Mouse (Mus musculus) midbrain, embryonic 14.5 days (tissue): ENCODE measurements around the gene Rab30. TPM values are rescaled to one million over a fixed set of nuclear protein-coding genes. Genes with fewer than 3 reads are reported as not detected.
"Not testable (repeated sequence)": the region's sequence is repeated elsewhere in the genome, so short reads cannot be mapped to it uniquely, and the experiment has no call there.

Source experiments
- ATAC-seq: fragments of 200-750 bp; cut with Nextera tagmentation; 2 replicates; pipeline ENCODE4 v1.8.0; 2017; ENCODE audit warnings: moderate number of reproducible peaks, moderate library complexity; ENCODE audit not compliant: low FRiP score, low TSS enrichment
- DNase-seq: peaks from one replicate; pipeline ENCODE4 v3.0.0-alpha.2; 2015
- H3K27ac ChIP-seq: fragments of 300-500 bp; sonication (generic); replicated peaks from 2 replicates; pipeline ENCODE4 v1.5.1; 2014; ENCODE audit warnings: mild to moderate bottlenecking, low read depth, low read length, moderate library complexity
- H3K27me3 ChIP-seq: fragments of 300-500 bp; sonication (generic); 2 replicates; pipeline ENCODE4 v1.6.1; 2014; ENCODE audit warnings: low read length, control low read depth, mixed read lengths; ENCODE audit not compliant: control insufficient read depth, insufficient read depth
- H3K36me3 ChIP-seq: fragments of 300-500 bp; sonication (generic); 2 replicates; pipeline ENCODE4 v1.6.1; 2014; ENCODE audit warnings: low read length, control low read depth; ENCODE audit not compliant: control insufficient read depth, insufficient read depth
- H3K4me1 ChIP-seq: fragments of 300-500 bp; sonication (generic); 2 replicates; pipeline ENCODE4 v1.6.1; 2014; ENCODE audit warnings: mild to moderate bottlenecking, antibody characterized with exemption, low read length, control low read depth; ENCODE audit not compliant: control insufficient read depth, insufficient read depth
- H3K4me2 ChIP-seq: fragments of 300-500 bp; sonication (generic); 2 replicates; pipeline ENCODE4 v1.6.1; 2014; ENCODE audit warnings: mild to moderate bottlenecking, low read length, moderate library complexity
- H3K4me3 ChIP-seq: fragments of 300-500 bp; sonication (generic); replicated peaks from 2 replicates; pipeline ENCODE4 v1.5.1; 2014; ENCODE audit warnings: low read depth, low read length
- H3K9ac ChIP-seq: fragments of 300-500 bp; sonication (generic); replicated peaks from 2 replicates; pipeline ENCODE4 v1.6.1; 2014; ENCODE audit warnings: mild to moderate bottlenecking, low read length, moderate library complexity
- H3K9me3 ChIP-seq: fragments of 300-500 bp; sonication (generic); 2 replicates; pipeline ENCODE4 v1.6.1; 2016; ENCODE audit warnings: low read length, control low read depth, mixed read lengths; ENCODE audit not compliant: control insufficient read depth
- WGBS: fragments of 180-500 bp; shearing (Covaris S2); extraction: QIAGEN DNeasy Blood & Tissue Kit; methylation state at CpG from one replicate; pipeline ENCODE4 v1.1.7; 2014; 5-methylcytosine and 5-hydroxymethylcytosine counted together
- polyA plus RNA-seq: library from polyadenylated mRNA; unstranded; fragments of >200 nt; fragmentation: Nextera tagmentation; extraction: Ambion mirVana; gene quantifications from 2 replicates; pipeline ENCODE4 v1.2.1, GENCODE M21; 2014

Rab30 gene
- polyA plus RNA-seq, 1 experiment from 2014 or later = 28.1 TPM

- 81% methylated on average over 3 of the region's 3 CpGs for WGBS
Observed at GRCm38 (mm10) chr7:92720156-92720905, 21.1 kb upstream of the Rab30 start.

GRCm38 (mm10) chr7:92723750-92724149 lies 17.7 kb upstream of the Rab30 start:
- Histone ChIP-seq H3K4me3 (no peak overlapping the region), H3K4me1 (no peaks in the 10 kb centered on the region), H3K9ac (no peak overlapping the region), H3K36me3 (no peaks in the 10 kb centered on the region), H3K27ac (no peak overlapping the region), H3K27me3 (no peaks in the 10 kb centered on the region), H3K9me3 (no peaks in the 10 kb centered on the region), H3K4me2 (no peak overlapping the region)
- WGBS = 26% methylated on average over 3 of the region's 3 CpGs
- DNase-seq (no peak), ATAC-seq (no peak)

More at GRCm38 (mm10) chr7:92720156-92720905, 21.1 kb upstream of the Rab30 start:
- Histone ChIP-seq H3K36me3 (no peaks in the 10 kb centered on the region), H3K27me3 (no peaks in the 10 kb centered on the region), H3K9me3 (no peaks in the 10 kb centered on the region), H3K4me2 (no peak overlapping the region), H3K4me1 (no peaks in the 10 kb centered on the region), H3K27ac (no peak overlapping the region), H3K9ac (no peak overlapping the region), H3K4me3 (no peak overlapping the region)
- no peak for DNase-seq
- ATAC-seq = no peak

- no peak overlapping the region for H3K4me2 ChIP-seq
- H3K36me3 ChIP-seq = no peaks in the 10 kb centered on the region
- no peak overlapping the region for H3K4me3 ChIP-seq
- no peaks in the 10 kb centered on the region for H3K4me1 ChIP-seq
- no peak for DNase-seq
- H3K9ac ChIP-seq = no peak overlapping the region
- no peak for ATAC-seq
- no peaks in the 10 kb centered on the region for H3K9me3 ChIP-seq
- no peaks in the 10 kb centered on the region for H3K27me3 ChIP-seq
- WGBS = 81% methylated on average over 4 of the region's 4 CpGs
- H3K27ac ChIP-seq = no peak overlapping the region
Observed at GRCm38 (mm10) chr7:92724261-92724660, 17.1 kb upstream of the Rab30 start.

- 85% methylated on average over 3 of the region's 3 CpGs for WGBS
- H3K9me3 ChIP-seq, H3K27ac ChIP-seq, H3K27me3 ChIP-seq, H3K9ac ChIP-seq, H3K4me1 ChIP-seq, H3K4me3 ChIP-seq, ATAC-seq, H3K4me2 ChIP-seq: not testable (repeated sequence)
- DNase-seq = peak; percentile 31
- H3K36me3 ChIP-seq = peaks cover 11% of the 10 kb centered on the region; the same call in 1 of the 2 replicates
Observed at GRCm38 (mm10) chr7:92729583-92729982, 11.8 kb upstream of the Rab30 start.

GRCm38 (mm10) chr7:92730465-92730864 lies 10.9 kb upstream of the Rab30 start:
- Histone ChIP-seq H3K27me3 (no peaks in the 10 kb centered on the region), H3K4me1 (no peaks in the 10 kb centered on the region), H3K4me3 (no peak overlapping the region), H3K9me3 (no peaks in the 10 kb centered on the region), H3K27ac (no peak overlapping the region), H3K9ac (no peak overlapping the region), H3K4me2 (no peak overlapping the region), H3K36me3 (peaks cover 12% of the 10 kb centered on the region; the same call in 1 of the 2 replicates)
- 86% methylated on average over 4 of the region's 4 CpGs for WGBS
- DNase-seq (no peak), ATAC-seq (no peak)

GRCm38 (mm10) chr7:92730959-92731358 lies 10.4 kb upstream of the Rab30 start:
- ATAC-seq = no peak
- Histone ChIP-seq H3K4me3 (no peak overlapping the region), H3K9ac (no peak overlapping the region), H3K36me3 (peaks cover 17% of the 10 kb centered on the region; the same call in 1 of the 2 replicates), H3K4me1 (no peaks in the 10 kb centered on the region), H3K9me3 (no peaks in the 10 kb centered on the region), H3K27me3 (no peaks in the 10 kb centered on the region), H3K27ac (no peak overlapping the region), H3K4me2 (no peak overlapping the region)
- 77% methylated on average over 3 of the region's 3 CpGs for WGBS
- no peak for DNase-seq

GRCm38 (mm10) chr7:92732136-92732535 lies 9.3 kb upstream of the Rab30 start:
- H3K36me3 ChIP-seq = peaks cover 23% of the 10 kb centered on the region
- H3K27ac ChIP-seq = no peak overlapping the region
- H3K9ac ChIP-seq = no peak overlapping the region
- H3K4me2 ChIP-seq = no peak overlapping the region
- DNase-seq (no peak), ATAC-seq (no peak)
- H3K9me3 ChIP-seq = no peaks in the 10 kb centered on the region
- 0 out of 2 replicates have a peak, but pooled peaks cover 4% of the 10 kb centered on the region for H3K4me1 ChIP-seq
- H3K27me3 ChIP-seq = no peaks in the 10 kb centered on the region
- H3K4me3 ChIP-seq = no peak overlapping the region
- WGBS = 91% methylated on average over 7 of the region's 7 CpGs

- 73% methylated on average over 1 of the region's 1 CpGs for WGBS
- Histone ChIP-seq H3K36me3 (peaks cover 34% of the 10 kb centered on the region), H3K4me2 (peak overlapping the region; percentile 90), H3K9ac (no peak overlapping the region), H3K4me3 (no peak overlapping the region), H3K4me1 (peaks cover 31% of the 10 kb centered on the region), H3K27ac (no peak overlapping the region), H3K27me3 (no peaks in the 10 kb centered on the region), H3K9me3 (no peaks in the 10 kb centered on the region)
- DNase-seq = no peak
- no peak for ATAC-seq
Observed at GRCm38 (mm10) chr7:92737560-92737959, 3.8 kb upstream of the Rab30 start.

- peaks cover 44% of the 10 kb centered on the region for H3K4me1 ChIP-seq
- no peak overlapping the region for H3K27ac ChIP-seq
- 28% methylated on average over 6 of the region's 6 CpGs for WGBS
- DNase-seq = peak; percentile 18
- peaks cover 24% of the 10 kb centered on the region for H3K36me3 ChIP-seq
- ATAC-seq = no peak
- no peaks in the 10 kb centered on the region for H3K27me3 ChIP-seq
- H3K9ac ChIP-seq = peak overlapping the region; percentile 93
- peak overlapping the region; percentile 90 for H3K4me2 ChIP-seq
- H3K4me3 ChIP-seq = peak overlapping the region; percentile 90
- no peaks in the 10 kb centered on the region for H3K9me3 ChIP-seq
Observed at GRCm38 (mm10) chr7:92739956-92740355, 1.4 kb upstream of the Rab30 start.
